Mouse (Mus musculus): Measurements from ENCODE around the gene B3gnt6.

- TF ChIP-seq CTCF (IDR thresholded peaks at IDR 0.05; ENCODE audit: low read depth) (no peak), EP300 (optimal IDR thresholded peaks at IDR 0.05) (no peak)
Measured at GRCm38 (mm10) chr7:98142648-98143047, 56.6 kb downstream of the B3gnt6 start.

Measured in stomach, postnatal 0 days (tissue).